Mouse (Mus musculus): ENCODE data around the gene Vps37d.

Gene Vps37d

GRCm38 (mm10) chr5:135077564-135078481, at the start of gene Vps37d:
TSS of gene Vps37d (minus strand) at chr5:135078266.
- DNase-seq (ENCODE audit: low spot score in 2 of 2): peak; percentile 66 to 93

DNA sequence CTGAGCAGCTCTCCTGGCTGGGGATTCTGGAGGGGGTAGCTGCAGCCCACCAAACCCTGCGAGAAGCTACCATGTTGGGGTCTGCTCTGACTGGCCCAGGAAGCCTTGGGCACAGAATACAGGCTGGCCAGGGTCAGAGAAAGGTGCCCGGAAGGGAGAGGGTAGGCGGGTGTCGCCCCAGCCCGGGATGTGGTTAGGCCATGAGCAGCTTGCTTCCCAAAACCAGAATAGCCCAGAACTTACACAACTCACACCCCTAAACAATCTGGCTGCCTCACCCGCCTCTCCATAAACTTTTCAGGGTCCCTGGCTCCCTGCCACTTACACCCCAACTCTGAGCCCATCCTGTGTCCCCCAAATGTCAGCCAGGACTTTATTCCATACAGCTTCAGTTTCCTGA, 49.6 kb upstream of the Vps37d start:
- no peak for DNase-seq (ENCODE audit: low spot score in 2 of 2)

DNA sequence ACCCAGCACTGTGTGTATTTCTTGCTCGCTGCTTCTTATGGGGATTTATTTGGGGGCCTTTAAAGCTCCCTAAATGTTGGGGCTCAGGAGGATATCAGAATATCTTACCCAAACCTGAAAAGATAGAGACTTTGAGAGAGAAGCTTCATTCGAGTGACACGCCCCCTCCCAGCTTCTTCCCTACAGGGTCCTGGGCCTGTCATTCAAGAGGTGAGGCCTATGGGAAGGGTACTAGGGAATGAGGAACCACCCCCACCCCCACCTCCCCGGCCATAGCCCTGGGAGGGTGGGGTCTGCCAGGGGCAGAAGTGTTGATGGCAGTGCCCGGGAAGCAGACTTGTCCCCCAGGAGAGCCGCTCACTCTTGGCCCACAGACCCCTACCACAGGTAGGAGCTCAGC, 48.1 kb upstream of the Vps37d start:
- DNase-seq (ENCODE audit: low spot score in 2 of 2): no peak

DNA sequence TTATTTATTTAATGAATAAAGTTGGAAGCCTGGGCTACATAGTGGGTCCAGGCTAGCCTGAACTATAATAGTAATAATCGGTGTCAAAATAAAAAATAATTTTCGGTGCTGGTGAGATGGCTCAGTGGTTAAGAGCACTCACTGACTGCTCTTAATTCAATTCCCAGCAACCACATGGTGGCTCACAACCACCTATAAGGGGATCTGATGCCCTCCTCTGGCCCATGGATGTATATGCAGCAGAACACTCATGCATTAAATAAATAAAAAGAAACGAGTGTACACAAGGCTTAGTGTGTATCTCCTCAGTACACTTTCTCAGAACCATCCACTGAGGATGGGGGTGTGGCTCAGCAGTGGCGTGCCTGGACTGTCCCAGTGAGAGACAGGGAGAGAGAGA, 42.7 kb upstream of the Vps37d start:
- no peak for DNase-seq (ENCODE audit: low spot score in 2 of 2)

DNA sequence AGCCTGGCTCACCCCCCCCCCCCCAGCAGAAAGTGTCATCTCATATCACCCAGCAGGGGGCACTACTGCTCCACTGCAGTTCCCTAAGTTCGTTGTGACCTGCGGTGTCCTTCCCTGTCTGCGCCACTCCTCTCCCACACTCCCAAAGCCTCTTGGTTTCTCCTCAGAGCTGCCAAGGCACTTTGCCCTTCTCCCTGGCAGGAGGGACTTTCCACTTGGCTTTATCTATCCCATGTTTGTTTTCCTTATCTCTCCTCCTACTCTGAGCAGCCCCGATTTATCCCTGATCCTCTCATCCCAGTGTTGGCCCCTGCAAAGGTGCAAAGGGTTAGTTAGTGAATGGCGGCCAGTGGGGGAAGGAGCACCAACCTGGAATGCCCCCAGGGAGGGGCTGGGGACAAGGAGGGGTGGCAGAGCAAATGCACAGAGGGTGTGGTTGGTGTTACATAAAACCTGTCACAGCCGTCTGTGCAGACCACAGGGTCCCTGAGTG, 40.6 kb upstream of the Vps37d start:
- DNase-seq (ENCODE audit: low spot score in 2 of 2): peak in 1 of 2 experiments; percentile 54

DNA sequence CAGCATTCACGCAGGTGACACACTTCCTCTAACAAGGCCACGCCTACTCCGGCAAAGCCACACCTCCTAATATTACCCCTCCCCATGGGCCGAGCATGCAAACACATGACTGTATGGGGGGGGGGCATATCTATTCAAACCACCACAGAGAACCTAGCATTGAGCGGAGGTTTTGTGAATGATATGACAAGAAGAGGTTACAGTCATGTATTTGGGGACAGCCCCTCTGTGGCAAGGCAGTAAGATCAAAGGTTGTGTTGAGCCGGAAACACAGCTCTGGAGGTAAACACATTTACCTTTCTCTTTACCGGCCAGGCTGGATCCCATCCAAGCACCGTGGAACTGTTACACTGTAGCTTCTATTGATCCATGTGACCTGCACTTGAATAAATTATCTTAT, 37.2 kb upstream of the Vps37d start:
- no peak for DNase-seq (ENCODE audit: low spot score in 2 of 2)

- DNase-seq (ENCODE audit: low spot score in 2 of 2): no peak
These were observed 35.7 kb upstream of the Vps37d start for GRCm38 (mm10) chr5:135113782-135114181.

DNA sequence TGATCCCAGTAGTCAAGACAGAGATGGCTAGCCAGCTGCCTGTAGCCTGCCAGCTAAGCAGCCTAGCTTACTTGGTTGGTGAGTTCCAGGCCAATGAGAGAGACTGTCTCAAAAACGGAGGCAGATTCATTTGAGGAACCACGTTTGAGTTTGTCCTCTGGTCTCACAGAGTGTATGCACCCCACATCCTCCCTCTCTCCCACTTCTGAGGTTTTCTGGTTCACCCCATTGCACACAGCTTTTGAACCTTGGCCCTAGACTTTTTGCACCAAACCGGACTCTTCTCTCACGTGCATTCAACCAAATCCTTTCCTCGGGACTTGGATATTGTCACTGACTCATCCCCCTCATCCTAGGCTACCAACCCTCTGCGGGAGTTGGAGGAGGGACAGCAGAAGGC, 31.9 kb upstream of the Vps37d start:
- no peak for DNase-seq (ENCODE audit: low spot score in 2 of 2)

DNA sequence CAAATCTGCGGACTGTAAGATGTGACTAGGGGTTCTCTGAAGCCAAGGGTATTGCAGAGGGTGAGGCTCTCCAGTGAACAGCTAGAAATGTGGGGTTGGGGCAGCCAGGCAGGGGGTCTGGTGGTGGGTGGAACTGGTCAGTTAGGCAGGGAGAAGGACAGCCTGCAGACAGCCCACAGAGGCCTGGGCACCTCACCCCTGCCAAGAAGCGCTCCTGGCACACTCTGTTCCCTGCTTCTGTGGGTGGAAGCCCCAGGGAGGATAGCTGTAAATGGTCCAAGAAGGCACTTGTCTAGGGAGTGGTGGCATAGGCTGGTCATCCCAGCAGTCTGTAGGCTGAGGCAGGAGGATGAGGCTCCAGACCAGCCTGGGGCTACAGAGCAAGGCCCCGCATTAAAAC, 31.4 kb upstream of the Vps37d start:
- DNase-seq (ENCODE audit: low spot score in 2 of 2): no peak

DNA sequence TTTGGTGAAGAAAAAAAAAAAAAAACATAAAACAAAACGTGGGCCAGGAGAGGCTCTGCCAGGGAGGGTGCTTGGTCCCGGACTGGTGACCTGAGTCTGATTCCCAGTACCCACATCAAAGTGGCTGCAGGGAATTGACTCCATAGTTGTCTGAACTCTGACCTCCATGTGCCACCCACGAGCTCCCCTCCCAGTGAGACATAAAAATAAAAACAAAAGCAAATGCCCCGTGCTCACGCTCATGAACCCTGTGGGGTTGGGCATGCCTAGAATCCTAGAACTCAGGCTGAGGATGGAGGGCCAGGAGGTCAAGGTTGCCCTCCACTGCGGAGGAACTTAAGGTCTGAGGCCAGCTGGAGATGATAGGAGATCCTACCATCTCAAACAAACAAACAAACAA, 31.0 kb upstream of the Vps37d start:
- no peak for DNase-seq (ENCODE audit: low spot score in 2 of 2)

- peak; percentile 9 to 46 for DNase-seq (ENCODE audit: low spot score in 2 of 2)
These were observed 29.7 kb upstream of the Vps37d start for GRCm38 (mm10) chr5:135107521-135108501.

DNA sequence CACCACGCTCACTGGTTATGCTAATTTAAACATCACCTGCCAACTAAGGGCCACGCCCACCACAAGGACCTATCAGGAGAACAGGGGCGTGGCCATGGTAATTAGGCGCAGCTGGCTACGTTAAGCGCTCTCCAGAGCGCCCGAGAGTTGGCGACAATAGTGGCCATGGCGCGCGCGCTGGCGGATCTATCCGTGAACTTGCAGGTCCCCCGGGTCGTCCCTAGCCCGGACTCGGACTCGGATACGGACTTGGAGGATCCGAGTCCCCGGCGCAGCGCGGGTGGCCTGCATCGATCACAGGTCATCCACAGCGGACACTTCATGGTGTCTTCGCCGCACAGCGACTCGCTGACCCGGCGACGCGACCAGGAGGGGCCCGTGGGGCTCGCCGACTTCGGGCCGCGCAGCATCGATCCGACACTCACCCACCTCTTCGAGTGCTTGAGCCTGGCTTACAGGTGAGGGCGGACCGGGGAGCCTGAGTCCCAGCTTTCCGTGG, 28.7 kb upstream of the Vps37d start:
- peak; percentile 60 to 65 for DNase-seq (ENCODE audit: low spot score in 2 of 2)

DNA sequence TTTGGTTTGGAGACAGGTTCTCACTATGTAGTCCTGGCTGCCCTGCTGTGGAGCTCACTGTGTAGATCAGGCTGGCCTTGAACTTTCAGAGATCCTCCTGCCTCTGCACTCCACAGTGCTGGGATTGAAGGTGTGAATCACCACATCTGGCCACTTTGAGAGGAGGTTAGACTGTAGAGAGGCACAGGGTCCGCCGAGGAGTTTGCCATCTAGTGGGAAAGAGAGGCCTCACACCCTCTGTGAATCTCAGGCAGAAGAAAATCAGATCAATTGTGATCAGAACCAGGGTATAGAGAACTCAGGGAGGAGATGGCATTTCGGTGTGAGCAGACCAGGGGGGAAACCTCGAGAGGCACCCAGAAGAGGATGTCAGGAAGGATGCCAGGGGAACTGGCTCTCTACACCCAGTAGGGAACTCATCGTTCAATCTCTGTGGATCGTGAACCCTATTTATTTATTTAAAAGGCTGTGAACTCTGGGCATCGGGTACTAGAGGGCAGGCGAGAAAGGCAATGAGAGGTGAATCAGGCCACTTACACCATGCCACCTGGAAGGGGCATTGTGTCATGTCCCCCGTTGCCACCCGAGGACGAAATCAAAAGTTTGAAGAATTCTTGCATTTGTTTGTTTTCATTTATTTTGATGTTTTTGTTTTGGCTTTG, 26.1 kb upstream of the Vps37d start:
- peak in 1 of 2 experiments; percentile 24 for DNase-seq (ENCODE audit: low spot score in 2 of 2)

- DNase-seq (ENCODE audit: low spot score in 2 of 2): no peak
These were observed 22.9 kb upstream of the Vps37d start for GRCm38 (mm10) chr5:135100981-135101380.

DNA sequence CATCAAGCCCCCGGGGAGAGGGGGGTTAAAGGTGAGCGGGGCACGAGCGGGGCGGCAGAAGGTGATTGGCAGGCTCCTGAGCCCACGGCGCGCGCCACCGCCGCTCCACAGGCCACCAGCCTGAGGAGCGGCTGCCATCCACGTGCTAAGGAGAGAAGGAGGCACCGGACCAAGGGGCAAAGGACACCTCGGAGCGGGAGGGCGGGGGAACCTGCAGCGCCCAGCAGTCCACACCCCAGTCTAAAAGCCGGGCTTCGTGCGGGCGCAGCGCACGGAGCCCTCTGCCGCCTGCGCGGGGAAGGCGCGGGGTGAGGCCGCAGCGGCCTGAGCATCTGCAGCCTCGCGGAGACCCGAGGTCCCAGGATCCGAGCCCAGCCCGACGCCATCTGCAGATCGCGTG, 11.6 kb upstream of the Vps37d start, which contains the start of gene Mlxipl:
TSS of gene Mlxipl (plus strand) at position 238 of the 400 bp plus-strand sequence.
- no peak for DNase-seq (ENCODE audit: low spot score in 2 of 2)

DNA sequence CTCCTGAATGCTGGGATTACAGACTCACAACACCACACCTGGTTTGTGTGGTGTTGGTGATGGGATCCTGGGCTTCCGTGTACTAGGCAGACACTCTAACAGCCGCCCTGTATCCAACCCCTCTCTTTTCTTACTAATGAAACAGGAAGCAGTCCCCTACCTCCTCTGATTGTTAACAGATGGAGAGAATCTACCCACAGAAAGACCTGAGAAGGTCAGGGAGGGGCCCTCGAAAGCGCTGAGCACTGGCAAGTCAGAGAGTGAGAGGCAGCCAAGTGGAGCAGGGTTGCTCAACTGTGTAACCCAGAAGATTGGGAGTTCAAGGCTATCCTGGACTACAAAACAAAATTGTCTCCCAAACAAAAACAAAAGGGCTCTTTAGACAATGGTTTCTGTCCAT, 8.8 kb upstream of the Vps37d start:
- DNase-seq (ENCODE audit: low spot score in 2 of 2): no peak

GRCm38 (mm10) chr5:135080539-135080938, 2.5 kb upstream of the Vps37d start:
- no peak for DNase-seq (ENCODE audit: low spot score in 2 of 2)

- no peak for DNase-seq (ENCODE audit: low spot score in 2 of 2)
These were observed 1.5 kb upstream of the Vps37d start for GRCm38 (mm10) chr5:135079578-135079977.

DNA sequence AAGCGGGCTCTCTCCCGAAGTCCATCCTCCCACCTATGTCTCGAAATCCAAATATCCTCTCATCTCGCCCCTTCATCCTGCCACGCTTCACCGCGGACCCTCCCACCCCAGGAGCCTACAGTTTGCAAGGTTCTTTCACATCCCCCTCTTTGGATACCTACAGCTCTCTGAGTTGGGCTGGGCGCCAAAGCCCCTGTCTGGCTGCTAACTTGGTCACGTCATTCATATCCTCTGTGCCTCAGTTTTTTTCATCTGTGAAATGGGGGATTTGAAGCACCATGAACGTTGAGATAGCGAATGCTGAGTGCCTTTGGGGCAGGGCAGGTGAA, 380 bp upstream of the Vps37d start:
- DNase-seq (ENCODE audit: low spot score in 2 of 2): no peak

DNA sequence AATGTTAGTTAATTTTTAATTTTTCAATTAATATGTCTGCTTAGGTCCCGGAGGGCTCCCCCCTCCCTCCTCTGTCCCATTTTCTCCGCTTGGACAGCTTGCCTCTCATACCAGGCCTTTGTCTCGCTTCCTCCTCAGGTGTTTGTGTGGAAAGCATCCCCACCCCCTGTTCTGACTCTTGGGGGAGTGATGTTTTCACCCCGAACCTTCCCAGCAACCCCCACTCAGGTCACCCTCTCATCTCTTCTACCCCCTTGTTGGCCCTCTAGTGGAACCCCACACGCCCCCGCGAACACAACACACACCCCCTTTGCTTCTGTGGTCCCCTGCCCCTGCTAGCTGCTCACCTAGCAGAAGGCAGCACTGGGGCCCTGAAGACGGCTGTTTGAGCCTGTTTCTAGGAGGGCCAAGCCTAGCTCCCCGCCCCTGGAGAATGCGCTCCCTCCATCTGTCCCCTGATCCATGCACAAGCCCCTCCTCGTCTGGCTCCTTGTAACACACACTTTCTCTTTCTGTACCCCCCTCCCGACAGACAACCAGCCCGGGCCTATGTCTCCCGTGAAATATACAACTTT, 1.0 kb downstream of the Vps37d start:
- DNase-seq (ENCODE audit: low spot score in 2 of 2): no peak

GRCm38 (mm10) chr5:135076368-135076767, 1.7 kb downstream of the Vps37d start:
- no peak for DNase-seq (ENCODE audit: low spot score in 2 of 2)
